Mouse (Mus musculus) hindbrain, embryonic 11.5 days (tissue): ENCODE measurements around the gene Tmprss9. TPM values are rescaled to one million over a fixed set of nuclear protein-coding genes. Genes with fewer than 3 reads are reported as not detected.

Experiments used
- ATAC-seq: fragments of 200-750 bp; cut with Nextera tagmentation; 2 replicates; pipeline ENCODE4 v1.8.0; 2017; ENCODE audit warnings: mild to moderate bottlenecking, moderate TSS enrichment, moderate library complexity; ENCODE audit not compliant: low FRiP score
- DNase-seq: peaks from one replicate; pipeline ENCODE4 v3.0.0-alpha.2; 2015; ENCODE audit warnings: low spot score
- H3K27ac ChIP-seq: fragments of 300-500 bp; sonication (generic); 2 replicates; pipeline ENCODE4 v1.5.1; 2014; ENCODE audit warnings: mild to moderate bottlenecking, low read depth, low read length
- H3K27me3 ChIP-seq: fragments of 300-500 bp; sonication (generic); 2 replicates; pipeline ENCODE4 v1.6.1; 2014; ENCODE audit warnings: mild to moderate bottlenecking, low read length, moderate library complexity, mixed read lengths; ENCODE audit not compliant: control insufficient read depth, insufficient read depth
- H3K36me3 ChIP-seq: fragments of 300-500 bp; sonication (generic); 2 replicates; pipeline ENCODE4 v1.6.1; 2014; ENCODE audit warnings: mild to moderate bottlenecking, low read length, moderate library complexity, mixed read lengths; ENCODE audit not compliant: control insufficient read depth, insufficient read depth
- H3K4me1 ChIP-seq: fragments of 300-500 bp; sonication (generic); replicated peaks from 2 replicates; pipeline ENCODE4 v1.6.1; 2014; ENCODE audit warnings: low read length, mixed read lengths; ENCODE audit not compliant: control insufficient read depth, insufficient read depth
- H3K4me2 ChIP-seq: fragments of 300-500 bp; sonication (generic); replicated peaks from 2 replicates; pipeline ENCODE4 v1.6.1; 2014; ENCODE audit warnings: mild to moderate bottlenecking, low read depth, low read length
- H3K4me3 ChIP-seq: fragments of 300-500 bp; sonication (generic); 2 replicates; pipeline ENCODE4 v1.5.1; 2014; ENCODE audit warnings: low read depth, low read length
- H3K9ac ChIP-seq: fragments of 300-500 bp; sonication (generic); 2 replicates; pipeline ENCODE4 v1.6.1; 2014; ENCODE audit warnings: low read depth, low read length
- H3K9me3 ChIP-seq: fragments of 300-500 bp; sonication (generic); 2 replicates; pipeline ENCODE4 v1.6.1; 2016; ENCODE audit warnings: low read length; ENCODE audit not compliant: control insufficient read depth
- WGBS: fragments of 180-500 bp; shearing (Covaris S2); extraction: QIAGEN DNeasy Blood & Tissue Kit; methylation state at CpG from one replicate; pipeline ENCODE4 v1.1.7; 2014; 5-methylcytosine and 5-hydroxymethylcytosine counted together
- polyA plus RNA-seq: library from polyadenylated mRNA; unstranded; fragments of >200 nt; fragmentation: Nextera tagmentation; extraction: Ambion mirVana; gene quantifications from 2 replicates; pipeline ENCODE4 v1.2.1, GENCODE M21; 2014

Gene Tmprss9
- polyA plus RNA-seq, 1 experiment from 2014 or later, result 0.05 TPM

DNA sequence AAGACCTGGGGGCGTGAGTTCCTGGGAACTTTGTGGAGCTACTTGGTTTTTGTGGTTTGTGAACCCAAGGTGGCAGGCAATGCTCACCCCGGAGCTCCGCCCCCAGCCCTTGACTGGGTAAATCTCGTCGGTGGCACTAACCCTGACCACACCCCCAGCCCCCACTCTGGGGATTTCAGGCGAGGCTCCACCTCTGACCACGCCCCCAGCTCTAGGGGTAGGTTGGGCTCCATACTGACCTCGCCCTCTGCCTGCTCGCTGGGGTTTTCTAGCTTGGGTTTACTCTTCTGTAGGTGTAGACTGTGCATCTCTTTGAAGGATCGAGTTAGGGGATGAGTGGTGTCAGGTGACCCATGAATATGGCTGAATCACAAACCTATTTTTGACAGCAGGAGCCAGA, 23.1 kb upstream of the Tmprss9 start:
- no peaks in the 10 kb centered on the region for H3K9me3 ChIP-seq
- H3K27ac ChIP-seq, result no peak overlapping the region
- no peaks in the 10 kb centered on the region; the same call in 1 of the 2 replicates for H3K4me1 ChIP-seq
- no peak for DNase-seq
- ATAC-seq, result no peak
- H3K9ac ChIP-seq, result no peak overlapping the region
- H3K4me3 ChIP-seq, result no peak overlapping the region
- H3K4me2 ChIP-seq, result no peak overlapping the region
- no peaks in the 10 kb centered on the region for H3K36me3 ChIP-seq
- 12% methylated on average over 10 of the region's 10 CpGs for WGBS
- peaks cover 19% of the 10 kb centered on the region for H3K27me3 ChIP-seq

- Histone ChIP-seq H3K36me3 (no peaks in the 10 kb centered on the region), H3K4me1 (peaks cover 6% of the 10 kb centered on the region; the same call in 1 of the 2 replicates), H3K4me2 (peak within 1 kb of the TSS; percentile 98), H3K27me3 (no peaks in the 10 kb centered on the region), H3K9me3 (no peaks in the 10 kb centered on the region), H3K9ac (peak within 1 kb of the TSS; percentile 90), H3K4me3 (peak within 1 kb of the TSS; percentile 92), H3K27ac (peak within 1 kb of the TSS; percentile 45; the same call in 1 of the 2 replicates)
- WGBS, result under 1% methylated on average over 81 of the region's 81 CpGs
- ATAC-seq, result peak; percentile 77
- DNase-seq, result peak; percentile 99
Measured at GRCm38 (mm10) chr10:80854913-80855748, 16.5 kb upstream of the Tmprss9 start, which contains the start of the genes Lsm7 and Sppl2b. Lsm7 (minus strand) TSS chr10:80855209. Sppl2b (plus strand) TSS chr10:80855275.

- WGBS, result 22% methylated on average over 11 of the region's 11 CpGs
Measured at GRCm38 (mm10) chr10:80855749-80856073, 15.9 kb upstream of the Tmprss9 start.

GRCm38 (mm10) chr10:80856267-80856666, 15.4 kb upstream of the Tmprss9 start:
- H3K27me3 ChIP-seq, result no peaks in the 10 kb centered on the region
- H3K4me3 ChIP-seq, result 0 out of 2 replicates have a peak overlapping the region, but pooled peaks have one; percentile 4
- peaks cover 6% of the 10 kb centered on the region; the same call in 1 of the 2 replicates for H3K4me1 ChIP-seq
- H3K27ac ChIP-seq, result no peak overlapping the region
- no peaks in the 10 kb centered on the region for H3K36me3 ChIP-seq
- H3K9ac ChIP-seq, result no peak overlapping the region
- H3K4me2 ChIP-seq, result peak overlapping the region; percentile 98; the same call in 1 of the 2 replicates
- DNase-seq (no peak), ATAC-seq (no peak)
- H3K9me3 ChIP-seq, result no peaks in the 10 kb centered on the region
- 73% methylated on average over 3 of the region's 3 CpGs for WGBS

More at GRCm38 (mm10) chr10:80855749-80856073, 15.9 kb upstream of the Tmprss9 start:
- Histone ChIP-seq H3K4me3 (peak overlapping the region; percentile 92), H3K4me1 (peaks cover 6% of the 10 kb centered on the region; the same call in 1 of the 2 replicates), H3K9me3 (no peaks in the 10 kb centered on the region), H3K4me2 (peak overlapping the region; percentile 98), H3K9ac (peak overlapping the region; percentile 90), H3K27ac (no peak overlapping the region), H3K36me3 (no peaks in the 10 kb centered on the region), H3K27me3 (no peaks in the 10 kb centered on the region)
- DNase-seq (peak; percentile 21), ATAC-seq (no peak)

- DNase-seq, result no peak
- Histone ChIP-seq H3K4me2 (no peak overlapping the region), H3K9me3 (no peaks in the 10 kb centered on the region), H3K27me3 (no peaks in the 10 kb centered on the region), H3K4me1 (peaks cover 6% of the 10 kb centered on the region; the same call in 1 of the 2 replicates), H3K36me3 (no peaks in the 10 kb centered on the region), H3K9ac (no peak overlapping the region; the same call in 1 of the 2 replicates), H3K4me3 (no peak overlapping the region; the same call in 1 of the 2 replicates), H3K27ac (no peak overlapping the region)
- 80% methylated on average over 5 of the region's 5 CpGs for WGBS
- ATAC-seq, result no peak
Measured at GRCm38 (mm10) chr10:80856908-80857307, 14.7 kb upstream of the Tmprss9 start.

- DNase-seq (no peak), ATAC-seq (no peak)
- no peaks in the 10 kb centered on the region for H3K9me3 ChIP-seq
- no peaks in the 10 kb centered on the region for H3K36me3 ChIP-seq
- H3K4me1 ChIP-seq, result peaks cover 6% of the 10 kb centered on the region; the same call in 1 of the 2 replicates
- WGBS, result 44% methylated on average over 8 of the region's 8 CpGs
- H3K27me3 ChIP-seq, result no peaks in the 10 kb centered on the region
- H3K27ac ChIP-seq, result no peak overlapping the region; the same call in 1 of the 2 replicates
- peak overlapping the region; percentile 6; the same call in 1 of the 2 replicates for H3K4me3 ChIP-seq
- H3K4me2 ChIP-seq, result no peak overlapping the region
- peak overlapping the region; percentile 37; the same call in 1 of the 2 replicates for H3K9ac ChIP-seq
Measured at GRCm38 (mm10) chr10:80857386-80857785, 14.3 kb upstream of the Tmprss9 start.

- Histone ChIP-seq H3K9me3 (no peaks in the 10 kb centered on the region), H3K27ac (no peak overlapping the region; the same call in 1 of the 2 replicates), H3K4me3 (peak overlapping the region; percentile 6; the same call in 1 of the 2 replicates), H3K9ac (peak overlapping the region; percentile 37; the same call in 1 of the 2 replicates), H3K4me2 (no peak overlapping the region), H3K36me3 (0 out of 2 replicates have a peak, but pooled peaks cover 1% of the 10 kb centered on the region), H3K4me1 (peaks cover 6% of the 10 kb centered on the region; the same call in 1 of the 2 replicates), H3K27me3 (no peaks in the 10 kb centered on the region)
- 68% methylated on average over 3 of the region's 3 CpGs for WGBS
- ATAC-seq (no peak), DNase-seq (no peak)
Measured at GRCm38 (mm10) chr10:80857848-80858247, 13.8 kb upstream of the Tmprss9 start.

DNA sequence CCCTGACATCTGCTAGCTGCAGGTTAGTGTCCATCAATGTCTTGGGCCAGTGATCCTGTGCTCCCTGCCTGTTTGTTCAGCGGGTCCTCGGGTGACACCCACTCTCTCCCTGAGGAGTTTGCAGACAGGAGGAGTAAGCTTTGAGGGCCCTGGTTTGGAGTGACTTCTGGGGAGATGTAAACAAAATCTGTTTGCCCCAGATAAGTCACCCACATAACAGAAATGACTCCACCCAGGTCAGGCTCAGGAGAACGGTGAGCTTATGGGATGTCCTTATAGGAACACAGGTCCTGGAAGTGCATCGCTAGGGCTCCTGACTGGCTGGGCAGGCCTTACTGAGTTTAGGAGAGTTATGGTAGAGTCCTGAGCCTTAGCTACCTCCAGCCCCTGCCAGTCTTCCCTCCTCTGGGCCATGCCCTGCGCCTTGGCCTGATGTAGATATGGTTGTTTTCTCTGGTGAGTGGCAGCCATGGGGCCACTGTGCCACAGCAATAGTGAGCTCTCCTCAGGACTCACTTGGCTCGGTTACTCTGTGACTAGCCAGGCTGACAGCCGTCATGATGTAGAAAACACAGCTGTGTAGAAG, 13.2 kb upstream of the Tmprss9 start:
- H3K4me1 ChIP-seq, result peaks cover 6% of the 10 kb centered on the region; the same call in 1 of the 2 replicates
- H3K9me3 ChIP-seq, result no peaks in the 10 kb centered on the region
- no peak overlapping the region for H3K9ac ChIP-seq
- no peak overlapping the region for H3K27ac ChIP-seq
- WGBS, result 82% methylated on average over 7 of the region's 7 CpGs
- 0 out of 2 replicates have a peak, but pooled peaks cover 4% of the 10 kb centered on the region for H3K36me3 ChIP-seq
- H3K4me3 ChIP-seq, result no peak overlapping the region
- ATAC-seq (no peak), DNase-seq (no peak)
- H3K27me3 ChIP-seq, result no peaks in the 10 kb centered on the region
- no peak overlapping the region for H3K4me2 ChIP-seq
